Mouse (Mus musculus) hindbrain, embryonic 11.5 days (tissue): Measurements from ENCODE around the gene Rec8. TPM values are rescaled to one million over a fixed set of nuclear protein-coding genes. Genes with fewer than 3 reads are reported as not detected.

ENCODE experiments used
- ATAC-seq: fragments of 200-750 bp; cut with Nextera tagmentation; 2 replicates; pipeline ENCODE4 v1.8.0; 2017; ENCODE audit warnings: mild to moderate bottlenecking, moderate TSS enrichment, moderate library complexity; ENCODE audit not compliant: low FRiP score
- DNase-seq: peaks from one replicate; pipeline ENCODE4 v3.0.0-alpha.2; 2015; ENCODE audit warnings: low spot score
- H3K27ac ChIP-seq: fragments of 300-500 bp; sonication (generic); 2 replicates; pipeline ENCODE4 v1.5.1; 2014; ENCODE audit warnings: mild to moderate bottlenecking, low read depth, low read length
- H3K27me3 ChIP-seq: fragments of 300-500 bp; sonication (generic); 2 replicates; pipeline ENCODE4 v1.6.1; 2014; ENCODE audit warnings: mild to moderate bottlenecking, low read length, moderate library complexity, mixed read lengths; ENCODE audit not compliant: control insufficient read depth, insufficient read depth
- H3K36me3 ChIP-seq: fragments of 300-500 bp; sonication (generic); 2 replicates; pipeline ENCODE4 v1.6.1; 2014; ENCODE audit warnings: mild to moderate bottlenecking, low read length, moderate library complexity, mixed read lengths; ENCODE audit not compliant: control insufficient read depth, insufficient read depth
- H3K4me1 ChIP-seq: fragments of 300-500 bp; sonication (generic); replicated peaks from 2 replicates; pipeline ENCODE4 v1.6.1; 2014; ENCODE audit warnings: low read length, mixed read lengths; ENCODE audit not compliant: control insufficient read depth, insufficient read depth
- H3K4me2 ChIP-seq: fragments of 300-500 bp; sonication (generic); replicated peaks from 2 replicates; pipeline ENCODE4 v1.6.1; 2014; ENCODE audit warnings: mild to moderate bottlenecking, low read depth, low read length
- H3K4me3 ChIP-seq: fragments of 300-500 bp; sonication (generic); 2 replicates; pipeline ENCODE4 v1.5.1; 2014; ENCODE audit warnings: low read depth, low read length
- H3K9ac ChIP-seq: fragments of 300-500 bp; sonication (generic); 2 replicates; pipeline ENCODE4 v1.6.1; 2014; ENCODE audit warnings: low read depth, low read length
- H3K9me3 ChIP-seq: fragments of 300-500 bp; sonication (generic); 2 replicates; pipeline ENCODE4 v1.6.1; 2016; ENCODE audit warnings: low read length; ENCODE audit not compliant: control insufficient read depth
- WGBS: fragments of 180-500 bp; shearing (Covaris S2); extraction: QIAGEN DNeasy Blood & Tissue Kit; methylation state at CpG from one replicate; pipeline ENCODE4 v1.1.7; 2014; 5-methylcytosine and 5-hydroxymethylcytosine counted together
- polyA plus RNA-seq: library from polyadenylated mRNA; unstranded; fragments of >200 nt; fragmentation: Nextera tagmentation; extraction: Ambion mirVana; gene quantifications from 2 replicates; pipeline ENCODE4 v1.2.1, GENCODE M21; 2014

Rec8 gene
- polyA plus RNA-seq, 1 experiment from 2014 or later: 8.8 TPM

- Histone ChIP-seq H3K4me3 (no peak overlapping the region), H3K9me3 (no peaks in the 10 kb centered on the region), H3K27ac (no peak overlapping the region), H3K4me2 (no peak overlapping the region; the same call in 1 of the 2 replicates), H3K9ac (peak overlapping the region; percentile 31; the same call in 1 of the 2 replicates), H3K4me1 (no peaks in the 10 kb centered on the region), H3K27me3 (no peaks in the 10 kb centered on the region), H3K36me3 (0 out of 2 replicates have a peak, but pooled peaks cover 5% of the 10 kb centered on the region)
- ATAC-seq (peak; percentile 82), DNase-seq (peak; percentile 77)
- 19% methylated on average over 19 of the region's 19 CpGs for WGBS
Measured at GRCm38 (mm10) chr14:55603633-55604576, 13.9 kb upstream of the Rec8 start.

- no peak overlapping the region for H3K27ac ChIP-seq
- H3K9ac ChIP-seq: no peak overlapping the region
- no peaks in the 10 kb centered on the region for H3K4me1 ChIP-seq
- H3K4me2 ChIP-seq: no peak overlapping the region
- no peaks in the 10 kb centered on the region for H3K27me3 ChIP-seq
- 97% methylated on average over 11 of the region's 11 CpGs for WGBS
- DNase-seq (no peak), ATAC-seq (no peak)
- H3K9me3 ChIP-seq: no peaks in the 10 kb centered on the region
- 0 out of 2 replicates have a peak, but pooled peaks cover 3% of the 10 kb centered on the region for H3K36me3 ChIP-seq
- no peak overlapping the region for H3K4me3 ChIP-seq
Measured at GRCm38 (mm10) chr14:55604823-55605222, 13.0 kb upstream of the Rec8 start.

DNA sequence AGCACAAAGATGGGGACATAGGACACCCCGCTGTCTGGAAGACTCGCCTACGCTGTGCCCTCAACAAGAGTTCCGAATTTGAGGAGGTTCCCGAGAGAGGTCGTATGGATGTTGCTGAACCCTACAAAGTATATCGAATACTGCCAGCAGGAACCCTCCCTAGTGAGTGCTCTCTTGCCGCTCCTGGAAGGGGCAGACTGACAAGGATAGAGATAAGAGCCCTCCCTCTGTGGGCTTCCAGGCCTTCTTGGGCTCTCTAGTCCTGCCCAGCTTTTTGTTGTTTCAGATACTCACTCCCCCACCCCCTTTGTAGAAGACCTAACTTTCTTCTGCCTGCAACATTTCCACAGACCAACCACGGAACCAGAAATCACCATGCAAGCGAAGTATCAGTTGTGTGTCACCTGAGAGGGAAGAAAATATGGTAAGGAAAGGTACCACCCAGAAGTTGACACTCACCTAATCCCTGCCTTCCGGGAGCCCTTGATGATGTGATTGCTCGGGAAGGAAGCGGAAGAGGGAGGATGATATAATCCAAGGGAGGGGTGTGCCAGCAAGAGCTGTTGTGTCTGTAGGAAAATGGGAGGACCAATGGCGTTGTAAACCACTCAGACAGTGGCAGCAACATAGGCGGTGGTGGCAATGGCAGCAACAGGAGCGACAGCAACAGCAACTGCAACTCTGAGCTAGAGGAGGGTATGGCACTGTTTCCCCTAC lies 11.9 kb upstream of the Rec8 start:
- 96% methylated on average over 16 of the region's 16 CpGs for WGBS
- ATAC-seq: no peak

DNA sequence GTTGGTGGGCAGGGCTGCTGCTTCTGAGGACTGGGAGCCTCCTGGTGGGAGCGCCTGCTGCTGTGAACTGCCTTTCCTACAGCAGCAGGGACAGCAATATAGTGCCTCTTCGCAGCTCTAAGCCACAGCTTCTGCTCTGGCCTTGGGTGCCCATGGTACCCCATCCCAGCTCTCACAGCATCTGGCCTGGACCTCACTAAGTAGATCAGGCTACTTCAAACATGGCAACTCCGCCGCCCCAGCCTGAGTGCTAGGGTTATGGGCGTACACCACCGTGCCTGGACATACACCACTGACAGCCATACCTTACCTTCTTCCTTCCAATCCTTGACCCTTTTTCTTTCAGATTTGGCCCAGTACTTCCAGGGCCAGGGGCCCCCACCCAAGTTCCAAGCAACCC lies 9.5 kb upstream of the Rec8 start:
- DNase-seq (no peak), ATAC-seq (no peak)
- H3K27ac ChIP-seq: no peak overlapping the region
- H3K4me3 ChIP-seq: no peak overlapping the region
- H3K4me2 ChIP-seq: no peak overlapping the region
- 0 out of 2 replicates have a peak, but pooled peaks cover 3% of the 10 kb centered on the region for H3K36me3 ChIP-seq
- 94% methylated on average over 6 of the region's 6 CpGs for WGBS
- no peaks in the 10 kb centered on the region for H3K4me1 ChIP-seq
- H3K9ac ChIP-seq: no peak overlapping the region
- H3K27me3 ChIP-seq: no peaks in the 10 kb centered on the region
- no peaks in the 10 kb centered on the region for H3K9me3 ChIP-seq

More for the DNA sequence above, 11.9 kb upstream of the Rec8 start:
- Histone ChIP-seq H3K36me3 (0 out of 2 replicates have a peak, but pooled peaks cover 3% of the 10 kb centered on the region), H3K4me2 (no peak overlapping the region), H3K27me3 (no peaks in the 10 kb centered on the region), H3K4me3 (no peak overlapping the region), H3K9ac (no peak overlapping the region), H3K9me3 (no peaks in the 10 kb centered on the region), H3K27ac (no peak overlapping the region), H3K4me1 (no peaks in the 10 kb centered on the region)
- DNase-seq: no peak

- Histone ChIP-seq H3K9me3 (no peaks in the 10 kb centered on the region), H3K4me1 (no peaks in the 10 kb centered on the region), H3K27ac (no peak overlapping the region), H3K4me2 (no peak overlapping the region), H3K9ac (no peak overlapping the region), H3K36me3 (no peaks in the 10 kb centered on the region), H3K27me3 (no peaks in the 10 kb centered on the region), H3K4me3 (no peak overlapping the region)
- DNase-seq (no peak), ATAC-seq (no peak)
- 71% methylated on average over 6 of the region's 6 CpGs for WGBS
Measured at GRCm38 (mm10) chr14:55613346-55613745, 4.5 kb upstream of the Rec8 start.

DNA sequence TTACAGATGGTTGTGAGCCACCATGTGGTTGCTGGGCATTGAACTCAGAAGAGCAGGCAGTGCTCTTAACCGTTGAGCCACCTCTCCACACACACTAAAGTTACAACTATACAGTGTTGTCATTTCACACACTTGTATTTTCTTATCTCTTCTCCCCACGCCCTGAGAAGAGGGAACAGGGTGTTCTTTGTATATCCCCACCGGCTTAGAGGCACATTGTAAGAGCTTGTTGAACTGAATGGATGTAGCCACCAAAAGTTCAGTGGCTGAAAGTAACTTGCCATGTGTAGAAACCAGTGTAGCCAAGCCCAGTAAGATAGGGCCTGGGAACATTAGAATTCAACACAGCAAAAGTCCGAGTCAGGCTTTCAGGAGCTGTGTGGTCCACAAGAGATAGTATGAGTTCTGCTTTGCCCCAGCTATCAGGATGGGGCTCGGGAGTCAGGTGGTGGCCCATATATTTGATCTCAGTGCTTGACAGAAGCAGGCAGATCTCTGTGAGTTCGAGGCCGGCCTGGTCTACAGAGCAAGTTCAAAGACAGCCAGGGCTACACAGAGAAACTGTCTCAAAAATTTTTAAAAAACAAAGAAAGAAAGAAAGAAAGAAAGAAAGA lies 3.2 kb upstream of the Rec8 start:
- H3K9ac ChIP-seq: no peak overlapping the region
- H3K4me1 ChIP-seq: no peaks in the 10 kb centered on the region
- no peak overlapping the region for H3K27ac ChIP-seq
- H3K36me3 ChIP-seq: no peaks in the 10 kb centered on the region
- no peaks in the 10 kb centered on the region for H3K27me3 ChIP-seq
- H3K9me3 ChIP-seq: no peaks in the 10 kb centered on the region
- whole genome bisulfite sequencing: 83% methylated on average over 7 of the region's 7 CpGs
- H3K4me2 ChIP-seq: no peak overlapping the region
- H3K4me3 ChIP-seq: no peak overlapping the region
- ATAC-seq: no peak
- no peak for DNase-seq

- Histone ChIP-seq H3K27me3 (no peaks in the 10 kb centered on the region), H3K36me3 (no peaks in the 10 kb centered on the region), H3K9ac (no peak overlapping the region), H3K4me3 (no peak overlapping the region), H3K27ac (no peak overlapping the region), H3K9me3 (no peaks in the 10 kb centered on the region), H3K4me2 (no peak overlapping the region), H3K4me1 (no peaks in the 10 kb centered on the region)
- WGBS: 40% methylated on average over 2 of the region's 2 CpGs
- ATAC-seq: no peak
- no peak for DNase-seq
Measured at GRCm38 (mm10) chr14:55615876-55616275, 2.0 kb upstream of the Rec8 start.

GRCm38 (mm10) chr14:55616844-55617243 lies 993 bp upstream of the Rec8 start:
- Histone ChIP-seq H3K4me2 (no peak overlapping the region), H3K27me3 (no peaks in the 10 kb centered on the region), H3K9ac (no peak overlapping the region), H3K27ac (no peak overlapping the region), H3K9me3 (no peaks in the 10 kb centered on the region), H3K36me3 (no peaks in the 10 kb centered on the region), H3K4me1 (no peaks in the 10 kb centered on the region), H3K4me3 (no peak overlapping the region)
- no peak for ATAC-seq
- WGBS: 91% methylated on average over 2 of the region's 2 CpGs
- no peak for DNase-seq
